In the genomic region with DNA sequence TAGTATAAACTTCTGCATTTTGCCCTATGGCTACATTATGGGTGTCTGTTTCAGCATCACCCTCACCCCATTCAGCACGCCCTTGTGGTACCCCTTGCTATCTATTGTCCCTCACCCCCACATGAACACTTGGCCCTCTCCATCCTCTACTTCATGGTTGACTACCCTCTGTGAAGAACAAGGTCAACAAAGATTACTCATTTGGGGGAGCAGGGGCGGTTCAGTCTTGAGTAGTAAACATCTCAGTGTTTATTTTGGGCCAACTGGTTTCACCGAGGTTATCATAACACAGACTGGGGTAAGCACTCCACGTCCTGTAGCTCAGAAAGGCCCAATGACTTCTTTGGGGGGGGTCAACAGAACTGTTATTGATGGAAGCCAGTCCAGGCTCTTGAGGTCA, we compare ENCODE assay signal across 14 mouse cellular contexts.
"Had no signal": no experiment of that assay in that cellular context is flagged by ENCODE, and none has a peak within 500 bp of the region (broad histone marks: within the 10 kb centered on the region; RNA-seq: fewer than 3 reads in every experiment).

No protein-coding gene starts in this region.

- H3K9ac ChIP-seq: limb, embryonic 13.5 days; liver, embryonic 13.5 days; neural tube, embryonic 15.5 days had no signal

- DNase-seq: left cerebral cortex, postnatal 4 days; liver, embryonic 13.5 days; lung, adult 18-20 months; midbrain, embryonic 14.5 days; right cerebral cortex, adult 18-20 months; thymus, adult 18-20 months; thymus, postnatal 14 days had no signal

- ATAC-seq: hindbrain, embryonic 16.5 days; inflammation-experienced regulatory T-cells, adult 6 months; intestine, postnatal 0 days had no signal

- H3K27me3 ChIP-seq: limb, embryonic 13.5 days; liver, embryonic 13.5 days; neural tube, embryonic 15.5 days had no signal

- H3K9me3 ChIP-seq: limb, embryonic 13.5 days; liver, embryonic 13.5 days; neural tube, embryonic 15.5 days had no signal

- H3K4me2 ChIP-seq: limb, embryonic 13.5 days; liver, embryonic 13.5 days; neural tube, embryonic 15.5 days had no signal

- H3K4me1 ChIP-seq: limb, embryonic 13.5 days; liver, embryonic 13.5 days; neural tube, embryonic 15.5 days had no signal

- H3K36me3 ChIP-seq: limb, embryonic 13.5 days; liver, embryonic 13.5 days; neural tube, embryonic 15.5 days had no signal

- H3K27ac ChIP-seq: layer of hippocampus, adult 2 months; limb, embryonic 13.5 days; liver, embryonic 13.5 days; neural tube, embryonic 15.5 days had no signal

- H3K4me3 ChIP-seq: layer of hippocampus, adult 2 months; limb, embryonic 13.5 days; liver, embryonic 13.5 days; myocyte; neural tube, embryonic 15.5 days had no signal
